Mouse (Mus musculus): ENCODE data around the gene Cela1.

GRCm38 (mm10) chr15:100721445-100721844, 33.7 kb upstream of the Cela1 start:
- TF ChIP-seq TAL1 (IDR thresholded peaks at IDR 0.05; ENCODE audit: low read length) = no peak
- TF ChIP-seq GATA1 (IDR thresholded peaks at IDR 0.05; ENCODE audit: low read length) = no peak
